20 mouse cellular contexts compared by ENCODE assay signal in genomic region chr1:166150035-166150434, GRCm38 (mm10). TPM values are rescaled to one million over a fixed set of nuclear protein-coding genes. Genes with fewer than 3 reads are reported as not detected.
"Had no signal": no experiment of that assay in that cellular context is flagged by ENCODE, and none has a peak within 500 bp of the region (broad histone marks: within the 10 kb centered on the region; RNA-seq: fewer than 3 reads in every experiment).

No protein-coding gene starts in this region.

- H3K4me3 ChIP-seq: limb, embryonic 13.5 days; midbrain, embryonic 15.5 days; neural tube, embryonic 13.5 days; stomach, embryonic 15.5 days had no signal

- H3K27ac ChIP-seq: kidney, postnatal 0 days; limb, embryonic 13.5 days; midbrain, embryonic 15.5 days; neural tube, embryonic 13.5 days; stomach, embryonic 15.5 days had no signal

- H3K4me2 ChIP-seq: limb, embryonic 13.5 days; midbrain, embryonic 11.5 days; midbrain, embryonic 15.5 days; neural tube, embryonic 13.5 days; stomach, embryonic 15.5 days had no signal

- DNase-seq: kidney, adult 9 months; kidney, postnatal 36 days; layer of hippocampus, adult 9-11 months; left cerebral cortex, postnatal 4 days; lung, adult 18-20 months; retina, postnatal 1 day; right cerebral cortex, postnatal 14 days; thymus, adult 2 months; thymus, postnatal 36 days had no signal

- H3K36me3 ChIP-seq: limb, embryonic 13.5 days; midbrain, embryonic 15.5 days; neural tube, embryonic 13.5 days; stomach, embryonic 15.5 days had no signal

- ATAC-seq: intestine, postnatal 0 days; midbrain, embryonic 15.5 days had no signal

- H3K9ac ChIP-seq: limb, embryonic 13.5 days; midbrain, embryonic 15.5 days; neural tube, embryonic 13.5 days; stomach, embryonic 15.5 days had no signal

- H3K9me3 ChIP-seq: limb, embryonic 13.5 days; midbrain, embryonic 15.5 days; neural tube, embryonic 13.5 days; stomach, embryonic 15.5 days had no signal

RNA-seq across cellular contexts. Expression of gene Gpa33, which starts 20.0 kb away (rescaled TPM):
- total RNA-seq: layer of hippocampus, adult 18-20 months; left cerebral cortex, adult 18-20 months; left cerebral cortex, postnatal 10 days; left cerebral cortex, postnatal 4 days had no signal
- polyA plus RNA-seq: midbrain, embryonic 15.5 days; neural tube, embryonic 13.5 days; spleen, adult 2 months had no signal
